Mouse (Mus musculus) brain, embryonic 14.5 days (tissue): Measurements from ENCODE around the gene Wwox.

Experiments used
- CTCF ChIP-seq: fragments of 200-500 bp; IDR thresholded peaks from 2 replicates; pipeline ENCODE4 v1.5.1; 2012; ENCODE audit warnings: inconsistent platforms, mild to moderate bottlenecking, moderate library complexity, borderline replicate concordance; ENCODE audit not compliant: insufficient read depth, insufficient read length; ENCODE audit errors: extremely low read depth
- POLR2A ChIP-seq: fragments of 200-500 bp; IDR thresholded peaks from 2 replicates; pipeline ENCODE4 v1.6.1; 2012; ENCODE audit warnings: mild to moderate bottlenecking, inconsistent platforms, borderline replicate concordance; ENCODE audit not compliant: poor library complexity, insufficient read depth, insufficient read length, severe bottlenecking; ENCODE audit errors: extremely low read depth

DNA sequence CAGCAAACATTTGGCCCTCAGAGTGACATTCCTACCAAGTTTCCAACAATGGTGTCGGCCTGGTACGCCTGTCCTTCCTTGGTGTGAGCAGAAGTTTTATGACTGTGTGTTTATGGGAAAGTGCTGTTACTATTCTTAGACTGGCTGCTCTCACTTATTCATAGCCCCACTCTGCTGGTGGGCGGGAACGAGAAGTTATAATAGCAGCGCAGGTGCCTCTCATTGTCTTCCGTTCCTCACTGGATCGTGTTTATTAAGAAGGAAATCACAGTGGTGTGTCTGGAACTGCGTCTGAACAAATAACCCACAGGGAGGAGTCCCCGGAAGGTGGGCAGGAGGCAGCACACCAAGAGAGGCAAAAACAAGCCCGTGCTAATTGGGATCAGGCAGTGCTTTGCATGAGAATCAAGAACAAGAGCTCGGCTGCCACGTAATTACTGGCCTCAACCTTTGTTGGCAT lies 533.6 kb downstream of the Wwox start:
- TF ChIP-seq POLR2A (no peak), CTCF (no peak)
